Mouse (Mus musculus): ENCODE results near the gene Rbms3.

The Rbms3 gene

GRCm38 (mm10) chr9:117484396-117484795 lies 145.3 kb downstream of the Rbms3 start:
- peak; percentile 1 for DNase-seq (ENCODE audit: low read depth)

GRCm38 (mm10) chr9:117476753-117477152 lies 153.0 kb downstream of the Rbms3 start:
- DNase-seq (ENCODE audit: low read depth): no peak

GRCm38 (mm10) chr9:117452816-117453215 lies 176.9 kb downstream of the Rbms3 start:
- DNase-seq (ENCODE audit: low read depth): no peak

- no peak for DNase-seq (ENCODE audit: low read depth)
Observed at GRCm38 (mm10) chr9:117442611-117443010, 187.1 kb downstream of the Rbms3 start.

- DNase-seq (ENCODE audit: low read depth): no peak
Observed at GRCm38 (mm10) chr9:117435856-117436255, 193.9 kb downstream of the Rbms3 start.

GRCm38 (mm10) chr9:117430670-117431069 lies 199.0 kb downstream of the Rbms3 start:
- no peak for DNase-seq (ENCODE audit: low read depth)

- DNase-seq (ENCODE audit: low read depth): no peak
Observed at GRCm38 (mm10) chr9:117429217-117430105, 200.3 kb downstream of the Rbms3 start.

- DNase-seq (ENCODE audit: low read depth): no peak
Observed at GRCm38 (mm10) chr9:117423259-117423658, 206.5 kb downstream of the Rbms3 start.

- no peak for DNase-seq (ENCODE audit: low read depth)
Observed at GRCm38 (mm10) chr9:117419874-117420485, 209.7 kb downstream of the Rbms3 start.

GRCm38 (mm10) chr9:117413181-117413580 lies 216.5 kb downstream of the Rbms3 start:
- DNase-seq (ENCODE audit: low read depth): no peak

- DNase-seq (ENCODE audit: low read depth): no peak
Observed at GRCm38 (mm10) chr9:117412584-117412983, 217.1 kb downstream of the Rbms3 start.

- no peak for DNase-seq (ENCODE audit: low read depth)
Observed at GRCm38 (mm10) chr9:117404621-117405020, 225.1 kb downstream of the Rbms3 start.

- DNase-seq (ENCODE audit: low read depth): peak; percentile 1
Observed at GRCm38 (mm10) chr9:117400262-117400671, 229.4 kb downstream of the Rbms3 start.

GRCm38 (mm10) chr9:117397071-117397470 lies 232.6 kb downstream of the Rbms3 start:
- no peak for DNase-seq (ENCODE audit: low read depth)

- DNase-seq (ENCODE audit: low read depth): no peak
Observed at GRCm38 (mm10) chr9:117396586-117396985, 233.1 kb downstream of the Rbms3 start.

- DNase-seq (ENCODE audit: low read depth): no peak
Observed at GRCm38 (mm10) chr9:117393626-117394525, 235.8 kb downstream of the Rbms3 start.

- DNase-seq (ENCODE audit: low read depth): no peak
Observed at GRCm38 (mm10) chr9:117388024-117388423, 241.7 kb downstream of the Rbms3 start.

GRCm38 (mm10) chr9:117380876-117381275 lies 248.8 kb downstream of the Rbms3 start:
- no peak for DNase-seq (ENCODE audit: low read depth)

GRCm38 (mm10) chr9:117380076-117380475 lies 249.6 kb downstream of the Rbms3 start:
- no peak for DNase-seq (ENCODE audit: low read depth)

GRCm38 (mm10) chr9:117379448-117379983 lies 250.2 kb downstream of the Rbms3 start:
- no peak for DNase-seq (ENCODE audit: low read depth)

- no peak for DNase-seq (ENCODE audit: low read depth)
Observed at GRCm38 (mm10) chr9:117378131-117378890, 251.4 kb downstream of the Rbms3 start.
